Mouse (Mus musculus) heart, embryonic 12.5 days (tissue): ENCODE measurements around the gene Rasgrp2. TPM values are rescaled to one million over a fixed set of nuclear protein-coding genes. Genes with fewer than 3 reads are reported as not detected.
A peak's percentile ranks its signal among the peaks of the same experiment; 100 is the strongest.

ENCODE experiments used
- ATAC-seq: fragments of 200-750 bp; cut with Nextera tagmentation; 2 replicates; pipeline ENCODE4 v1.8.0; 2017; ENCODE audit warnings: moderate TSS enrichment, moderate library complexity; ENCODE audit not compliant: insufficient number of reproducible peaks, low FRiP score
- H3K27ac ChIP-seq: fragments of 300-500 bp; sonication (generic); 2 replicates; pipeline ENCODE4 v1.5.1; 2016; ENCODE audit warnings: mild to moderate bottlenecking, moderate library complexity; ENCODE audit not compliant: poor library complexity, severe bottlenecking
- H3K27me3 ChIP-seq: fragments of 300-500 bp; sonication (generic); replicated peaks from 2 replicates; pipeline ENCODE4 v1.6.1; 2016; ENCODE audit warnings: mild to moderate bottlenecking, moderate library complexity
- H3K36me3 ChIP-seq: fragments of 300-500 bp; sonication (generic); 2 replicates; pipeline ENCODE4 v1.6.1; 2016; ENCODE audit warnings: mild to moderate bottlenecking, moderate library complexity
- H3K4me1 ChIP-seq: fragments of 300-500 bp; sonication (generic); replicated peaks from 2 replicates; pipeline ENCODE4 v1.6.1; 2016; ENCODE audit warnings: mild to moderate bottlenecking
- H3K4me2 ChIP-seq: fragments of 300-500 bp; sonication (generic); 2 replicates; pipeline ENCODE4 v1.6.1; 2016; ENCODE audit warnings: mild to moderate bottlenecking, moderate library complexity
- H3K4me3 ChIP-seq: fragments of 300-500 bp; sonication (generic); 2 replicates; pipeline ENCODE4 v1.5.1; 2016; ENCODE audit warnings: mild to moderate bottlenecking
- H3K9ac ChIP-seq: fragments of 300-500 bp; sonication (generic); 2 replicates; pipeline ENCODE4 v1.6.1; 2016; ENCODE audit warnings: mild to moderate bottlenecking, moderate library complexity
- H3K9me3 ChIP-seq: fragments of 300-500 bp; sonication (generic); replicated peaks from 2 replicates; pipeline ENCODE4 v1.6.1; 2016; ENCODE audit warnings: mild to moderate bottlenecking, moderate library complexity
- WGBS: fragments of 180-500 bp; shearing (Covaris S2); methylation state at CpG from one replicate; pipeline ENCODE4 v1.1.7; 2016; 5-methylcytosine and 5-hydroxymethylcytosine counted together
- polyA plus RNA-seq: library from polyadenylated mRNA; unstranded; fragments of >200 nt; fragmentation: Nextera tagmentation; extraction: Ambion mirVana; gene quantifications from 2 replicates; pipeline ENCODE4 v1.2.1, GENCODE M21; 2016

Rasgrp2 gene
- polyA plus RNA-seq, 1 experiment from 2014 or later: 45.8 TPM

DNA sequence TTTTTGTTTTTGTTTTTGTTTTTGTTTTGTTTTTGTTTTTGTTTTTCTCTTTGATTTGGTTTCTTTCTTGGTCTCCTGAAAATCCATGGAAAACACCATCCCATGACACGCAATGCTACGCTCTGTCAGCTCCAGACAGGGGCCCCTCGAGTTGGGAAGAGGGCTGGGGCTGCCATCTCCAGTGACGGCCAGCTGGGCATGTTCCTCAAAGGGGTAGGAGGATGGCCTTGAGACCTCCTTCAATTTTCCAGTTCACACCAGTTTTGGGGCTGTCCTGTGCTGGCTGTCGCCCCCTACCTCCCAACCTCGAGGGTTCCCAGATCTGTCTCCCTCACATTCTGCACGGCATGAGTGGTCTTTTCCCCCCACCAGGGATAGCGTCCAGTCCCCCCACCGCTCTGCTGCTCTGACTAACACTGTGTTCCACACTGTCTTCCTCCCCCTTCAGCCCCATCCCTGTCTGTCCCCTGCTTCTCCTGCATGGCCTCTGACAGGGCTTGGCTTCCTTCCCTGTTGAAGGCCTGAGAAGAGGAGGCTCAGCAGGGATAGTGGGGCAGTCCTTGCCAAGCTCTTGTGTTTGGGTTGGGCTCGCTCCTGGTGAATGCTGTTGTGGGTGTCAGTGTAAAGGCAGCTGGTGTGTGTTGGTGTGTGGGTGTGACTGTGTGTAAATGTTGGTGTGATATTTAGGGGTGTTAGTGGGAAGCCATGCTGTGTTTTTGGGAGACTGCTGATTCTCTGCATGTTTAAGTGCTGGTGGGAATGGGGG lies 65.3 kb downstream of the Rasgrp2 start:
- Histone ChIP-seq H3K4me1 (no peaks in the 10 kb centered on the region; the same call in 1 of the 2 replicates), H3K4me3 (no peak overlapping the region), H3K27me3 (peaks cover 19% of the 10 kb centered on the region), H3K36me3 (no peaks in the 10 kb centered on the region), H3K4me2 (no peak overlapping the region), H3K9me3 (peaks cover 6% of the 10 kb centered on the region), H3K9ac (no peak overlapping the region), H3K27ac (no peak overlapping the region)
- 49% methylated on average over 10 of the region's 10 CpGs for WGBS
- peak; percentile 29; the same call in 1 of the 2 replicates for ATAC-seq

Other genes starting within 250 kb of the Rasgrp2 start
- gene Majin, start 215.0 kb upstream of the Rasgrp2 start, polyA plus RNA-seq: not detected in 2 replicates
- 0.57 TPM in 1 of 2 replicates, not detected in the other for gene Gpha2, start 173.0 kb upstream of the Rasgrp2 start, polyA plus RNA-seq
- gene Ppp2r5b, start 163.5 kb upstream of the Rasgrp2 start, polyA plus RNA-seq: 29.8 and 31.0 TPM in 2 replicates
- 10.9 and 13.0 TPM in 2 replicates for gene Atg2a, start 157.7 kb upstream of the Rasgrp2 start, polyA plus RNA-seq
- 87.0 and 88.7 TPM in 2 replicates for gene Ehd1, start 122.6 kb upstream of the Rasgrp2 start, polyA plus RNA-seq
- 0.34 and 0.44 TPM in 2 replicates for gene Cdc42bpg, start 92.9 kb upstream of the Rasgrp2 start, polyA plus RNA-seq
- 48.7 and 52.1 TPM in 2 replicates for gene Men1, start 64.4 kb upstream of the Rasgrp2 start, polyA plus RNA-seq
- gene Map4k2, start 58.2 kb upstream of the Rasgrp2 start, polyA plus RNA-seq: 14.1 and 15.7 TPM in 2 replicates
- gene Sf1, start 35.6 kb upstream of the Rasgrp2 start, polyA plus RNA-seq: 127 and 130 TPM in 2 replicates
- 224 and 234 TPM in 2 replicates for gene Pygm, start 14.9 kb upstream of the Rasgrp2 start, polyA plus RNA-seq
- gene Nrxn2, start 19.4 kb downstream of the Rasgrp2 start, polyA plus RNA-seq: 0.26 and 0.52 TPM in 2 replicates
- gene Slc22a12, start 143.7 kb downstream of the Rasgrp2 start, polyA plus RNA-seq: not detected in 2 replicates